Mouse (Mus musculus) liver, adult (tissue): ENCODE data around the gene Hoxd4.

Source experiments
- GATA4 ChIP-seq: IDR thresholded peaks from 2 replicates; pipeline ENCODE4 v1.6.1; 2014; ENCODE audit warnings: mild to moderate bottlenecking, low read length; ENCODE audit not compliant: insufficient replicate concordance

The Hoxd4 gene

GRCm38 (mm10) chr2:74705467-74706089 is 6.2 kb upstream of the Hoxd4 start:
- TF ChIP-seq GATA4 = no peak

DNA sequence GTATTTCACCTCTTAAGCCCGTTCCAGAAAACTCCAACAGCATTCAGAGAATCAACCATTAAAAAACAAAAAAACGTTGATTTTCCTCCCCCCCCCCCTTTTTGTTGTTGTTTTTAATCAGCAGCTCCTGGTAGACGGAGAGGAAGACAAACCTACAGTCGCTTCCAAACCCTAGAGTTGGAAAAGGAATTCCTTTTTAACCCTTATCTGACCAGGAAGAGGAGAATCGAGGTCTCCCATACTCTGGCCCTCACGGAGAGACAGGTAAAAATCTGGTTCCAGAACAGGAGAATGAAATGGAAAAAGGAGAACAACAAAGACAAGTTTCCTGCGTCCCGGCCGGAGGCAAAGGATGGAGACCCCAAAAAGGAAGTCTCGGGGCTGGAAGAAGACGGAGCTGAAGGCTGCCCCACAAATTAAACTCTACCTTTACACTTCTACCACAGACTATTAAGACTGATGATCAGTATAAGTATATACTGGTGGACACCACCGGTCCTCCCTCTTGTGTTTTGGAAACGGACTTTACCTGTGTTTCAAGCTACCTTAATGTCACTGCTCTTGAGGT is 5.3 kb upstream of the Hoxd4 start:
- TF ChIP-seq GATA4 = no peak

- no peak for TF ChIP-seq GATA4
Observed at GRCm38 (mm10) chr2:74707599-74707998, 4.1 kb upstream of the Hoxd4 start.

GRCm38 (mm10) chr2:74708676-74709075 is 3.1 kb upstream of the Hoxd4 start:
- no peak for TF ChIP-seq GATA4

GRCm38 (mm10) chr2:74709465-74710419 is 2.0 kb upstream of the Hoxd4 start:
- TF ChIP-seq GATA4 = no peak

DNA sequence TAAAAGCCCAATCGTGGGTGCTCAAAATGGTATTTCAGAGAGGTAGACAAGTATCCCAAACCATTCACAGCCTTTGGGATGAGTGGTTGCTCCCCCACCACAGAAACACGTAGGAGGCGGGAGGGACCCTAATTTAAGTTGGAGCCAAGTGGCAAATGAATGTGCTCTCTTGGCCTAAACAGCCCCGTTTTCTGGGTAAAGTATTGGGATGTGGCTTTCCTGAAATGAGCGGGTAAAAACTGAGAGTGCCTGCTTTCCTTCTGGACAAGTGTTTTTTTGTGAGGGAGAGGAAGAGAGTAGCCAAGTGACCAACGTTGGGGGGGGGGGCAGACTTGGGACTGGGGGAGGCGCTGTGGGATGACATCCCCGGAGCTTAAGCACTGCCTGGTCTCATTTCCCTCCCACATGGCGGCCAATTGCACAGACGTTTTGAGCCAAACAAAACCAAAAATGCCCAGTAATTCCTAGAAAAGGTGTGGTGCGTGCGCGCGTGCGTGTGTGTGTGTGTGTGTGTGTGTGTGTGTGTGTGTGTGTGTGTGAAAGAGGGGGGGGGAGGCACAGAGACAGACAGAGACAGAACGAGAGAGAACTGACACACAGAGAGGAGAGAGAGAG is 693 bp upstream of the Hoxd4 start:
- no peak for TF ChIP-seq GATA4

- no peak for TF ChIP-seq GATA4
Observed at GRCm38 (mm10) chr2:74713239-74714150, 1.8 kb downstream of the Hoxd4 start.

- no peak for TF ChIP-seq GATA4
Observed at GRCm38 (mm10) chr2:74714156-74714789, 2.5 kb downstream of the Hoxd4 start.

DNA sequence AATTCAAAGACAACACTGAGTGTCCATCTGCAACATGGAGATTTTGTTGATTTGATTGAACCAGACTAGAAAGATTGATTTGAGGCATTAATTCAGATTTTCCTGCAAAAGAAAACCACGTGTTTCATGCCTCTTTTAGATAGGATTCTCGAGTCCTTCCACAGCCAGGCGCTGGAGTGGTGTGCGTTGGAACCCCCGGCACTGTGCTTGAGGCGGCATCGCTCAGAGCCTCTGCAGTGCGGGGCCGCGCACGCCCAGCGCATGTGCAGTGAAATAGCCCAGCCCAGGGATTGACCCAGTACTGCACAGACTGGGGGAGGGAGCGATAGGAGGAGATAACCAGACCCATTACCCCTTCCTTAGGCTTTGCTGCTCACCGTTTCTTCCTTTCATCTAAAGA is 3.2 kb downstream of the Hoxd4 start:
- no peak for TF ChIP-seq GATA4

DNA sequence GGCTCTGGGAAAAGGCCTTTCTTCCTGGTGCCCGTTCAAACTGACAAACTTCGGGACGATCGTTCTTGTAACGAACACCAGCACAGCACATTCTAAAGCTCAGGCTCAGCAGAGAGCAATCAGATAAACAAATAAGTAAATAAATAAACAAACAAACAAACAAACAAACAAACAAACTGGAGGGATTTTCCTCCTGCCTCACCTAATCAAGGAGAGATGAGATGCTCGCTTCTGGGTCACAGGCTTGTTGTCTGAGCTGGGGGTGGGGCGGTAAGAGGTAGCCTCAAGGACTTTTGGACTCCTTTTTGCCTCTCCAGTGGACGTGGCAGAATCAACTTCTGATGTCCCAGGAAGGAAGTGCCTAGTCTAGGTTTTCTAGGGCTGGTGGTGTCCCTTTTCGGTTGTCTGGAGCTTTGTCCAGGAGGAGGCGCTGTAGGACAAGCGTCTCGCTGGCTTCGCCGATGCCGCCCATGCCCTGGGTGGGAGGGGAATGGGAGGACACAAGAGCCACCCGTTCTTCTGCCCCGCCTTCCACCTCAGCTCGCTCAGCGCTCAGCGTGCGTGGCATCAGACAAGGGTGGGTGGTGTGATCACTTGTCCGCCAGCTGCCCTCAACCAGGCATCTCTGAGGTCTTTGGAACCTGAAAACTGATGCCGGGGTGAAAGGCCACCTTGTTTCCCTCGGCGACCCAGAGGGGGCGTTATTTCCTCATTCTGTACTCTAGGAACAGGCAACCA is 3.9 kb downstream of the Hoxd4 start:
- TF ChIP-seq GATA4 = no peak

- TF ChIP-seq GATA4 = no peak
Observed at GRCm38 (mm10) chr2:74720384-74720783, 8.7 kb downstream of the Hoxd4 start.

DNA sequence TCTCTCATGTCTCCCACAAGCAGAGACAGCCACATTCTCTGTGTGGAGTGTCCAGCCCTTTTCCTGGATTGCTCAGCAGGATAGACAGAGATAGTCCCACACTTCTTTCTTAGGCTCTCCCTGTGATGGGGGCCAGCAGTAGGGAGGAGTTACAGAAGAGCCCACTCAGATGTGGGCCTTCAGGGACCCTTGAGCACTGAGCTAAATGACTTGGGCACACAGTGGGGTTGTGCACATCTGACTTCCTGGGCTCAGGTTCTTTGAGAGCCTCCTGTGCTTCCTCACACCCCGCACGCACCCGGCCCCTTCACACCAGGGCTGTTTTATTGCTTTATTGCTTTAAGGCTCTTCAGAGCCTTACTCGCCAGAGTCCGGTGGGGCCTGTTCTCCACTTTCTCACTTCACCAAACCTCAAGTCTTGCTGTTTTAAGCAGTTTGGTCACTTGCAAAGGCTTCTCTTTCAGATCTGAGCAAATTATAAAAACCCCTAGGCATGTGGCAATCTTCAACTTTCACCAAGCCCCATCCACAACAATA is 9.3 kb downstream of the Hoxd4 start:
- no peak for TF ChIP-seq GATA4

DNA sequence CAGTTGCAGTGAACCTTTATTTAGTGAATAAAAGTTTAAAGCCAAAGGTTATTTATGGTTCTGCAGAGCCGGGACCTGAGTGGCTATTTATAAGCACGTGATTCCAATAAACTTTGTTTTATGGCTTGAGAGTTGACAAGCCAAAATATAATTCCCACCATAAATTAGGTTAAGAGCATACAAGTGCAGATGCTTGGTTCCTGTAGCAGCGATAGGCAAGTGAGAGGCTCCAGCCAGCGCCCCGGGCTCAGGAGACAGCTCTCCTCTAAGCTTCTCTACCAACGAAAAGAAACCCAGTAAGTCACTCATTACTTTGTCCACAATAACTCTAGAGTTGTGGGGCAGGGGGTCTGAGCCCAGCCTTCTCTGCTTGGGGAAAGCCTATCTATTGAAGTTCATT is 10.2 kb downstream of the Hoxd4 start:
- TF ChIP-seq GATA4 = no peak
